Mouse (Mus musculus): ENCODE results near the gene Alkbh8. TPM values are rescaled to one million over a fixed set of nuclear protein-coding genes. Genes with fewer than 3 reads are reported as not detected.

The Alkbh8 gene
- polyA plus RNA-seq, 1 experiment from 2014 or later: 68.4 TPM

Other genes starting within 250 kb of the Alkbh8 start
- gene Cwf19l2, start 68.5 kb downstream of the Alkbh8 start, polyA plus RNA-seq (2015; fragmentation: Nextera tagmentation; extraction: Ambion mirVana): 10.4 and 10.5 TPM in 2 replicates
- gene Gucy1a2, start 197.6 kb downstream of the Alkbh8 start, polyA plus RNA-seq (2015; fragmentation: Nextera tagmentation; extraction: Ambion mirVana): 4.6 and 5.2 TPM in 2 replicates